20 mouse cellular contexts compared by ENCODE assay signal in genomic region chr11:4339275-4339674, GRCm38 (mm10).
DNase-seq lines count a peak whose midpoint lies in the region; ATAC-seq and TF ChIP-seq lines count a peak whose summit lies in the region.
"Had no signal": no experiment of that assay in that cellular context is flagged by ENCODE, and none has a peak within 500 bp of the region (broad histone marks: within the 10 kb centered on the region; RNA-seq: fewer than 3 reads in every experiment).

No protein-coding gene starts in this region.

- H3K9me3 ChIP-seq in G1E (replicated peaks) = no peaks in the 10 kb centered on the region
- no peaks in the 10 kb centered on the region for H3K9me3 ChIP-seq in midbrain, embryonic 10.5 days (replicated peaks)
- H3K9me3 ChIP-seq: embryonic facial prominence, embryonic 15.5 days; forebrain, embryonic 10.5 days; heart, embryonic 12.5 days; hindbrain, embryonic 10.5 days had no signal

- peak; percentile 51; the same call in 1 of the 2 replicates for ATAC-seq in G1E (ENCODE audit: extremely low read depth, insufficient number of reproducible peaks, low FRiP score, poor library complexity, severe bottlenecking)
- ATAC-seq in monocyte, adult 5-6 weeks (replicated peaks; ENCODE audit: insufficient number of reproducible peaks, low FRiP score, low TSS enrichment, poor library complexity, severe bottlenecking) = peak; percentile 37; the same call in 1 of the 2 replicates
- ATAC-seq in frontal cortex, adult (ENCODE audit: low TSS enrichment) = no peak
- ATAC-seq: CD4-positive, CD25-positive, alpha-beta regulatory T cell, adult 4 months; forebrain, embryonic 14.5 days had no signal

- 84% methylated on average over 1 of the region's 1 CpGs for WGBS in midbrain, embryonic 10.5 days

- TF ChIP-seq CTCF in G1E (IDR thresholded peaks at IDR 0.05; ENCODE audit: low read depth, low read length) = no peak

- H3K36me3 ChIP-seq in G1E (replicated peaks) = peaks cover 5% of the 10 kb centered on the region
- no peaks in the 10 kb centered on the region for H3K36me3 ChIP-seq in midbrain, embryonic 10.5 days
- H3K36me3 ChIP-seq: embryonic facial prominence, embryonic 15.5 days; forebrain, embryonic 10.5 days; heart, embryonic 12.5 days; hindbrain, embryonic 10.5 days had no signal

- no peak overlapping the region for H3K27ac ChIP-seq in midbrain, embryonic 10.5 days (replicated peaks)
- H3K27ac ChIP-seq: embryonic facial prominence, embryonic 15.5 days; forebrain, embryonic 10.5 days; hindbrain, embryonic 10.5 days; hindbrain, embryonic 14.5 days had no signal

- peak; percentile 72 for DNase-seq in 416B (ENCODE audit: low read depth)
- peak; percentile 26 for DNase-seq in G1E (ENCODE audit: low spot score)
- DNase-seq in induced T-regulatory cell, adult 2 months (ENCODE audit: low read depth) = peak; percentile 73
- no peak for DNase-seq in midbrain, embryonic 10.5 days (ENCODE audit: low spot score)
- DNase-seq: adrenal gland, adult 8-10 months; adrenal gland, postnatal 36 days; cerebellum, adult 2 months; cerebellum, postnatal 10 days; embryo, embryonic 11 days; gastrocnemius, postnatal 36 days had no signal

- no peaks in the 10 kb centered on the region for H3K27me3 ChIP-seq in G1E (ENCODE audit: insufficient read depth, low read length)
- H3K27me3 ChIP-seq in midbrain, embryonic 10.5 days (ENCODE audit: low read depth, poor library complexity, severe bottlenecking) = no peaks in the 10 kb centered on the region
- H3K27me3 ChIP-seq: embryonic facial prominence, embryonic 15.5 days; heart, embryonic 12.5 days had no signal

- no peak overlapping the region for H3K4me3 ChIP-seq in G1E (ENCODE audit: low read depth, low read length)
- no peak overlapping the region for H3K4me3 ChIP-seq in midbrain, embryonic 10.5 days
- H3K4me3 ChIP-seq: embryonic facial prominence, embryonic 15.5 days; erythroblast, embryonic 14.5 days; forebrain, embryonic 10.5 days; heart, embryonic 12.5 days; hindbrain, embryonic 10.5 days had no signal

- H3K4me1 ChIP-seq in G1E (ENCODE audit: insufficient read depth, low read depth, low read length) = peaks cover 87% of the 10 kb centered on the region
- H3K4me1 ChIP-seq in midbrain, embryonic 10.5 days = peaks cover 21% of the 10 kb centered on the region
